Mouse (Mus musculus): Measurements from ENCODE around the gene Mapkbp1.

DNA sequence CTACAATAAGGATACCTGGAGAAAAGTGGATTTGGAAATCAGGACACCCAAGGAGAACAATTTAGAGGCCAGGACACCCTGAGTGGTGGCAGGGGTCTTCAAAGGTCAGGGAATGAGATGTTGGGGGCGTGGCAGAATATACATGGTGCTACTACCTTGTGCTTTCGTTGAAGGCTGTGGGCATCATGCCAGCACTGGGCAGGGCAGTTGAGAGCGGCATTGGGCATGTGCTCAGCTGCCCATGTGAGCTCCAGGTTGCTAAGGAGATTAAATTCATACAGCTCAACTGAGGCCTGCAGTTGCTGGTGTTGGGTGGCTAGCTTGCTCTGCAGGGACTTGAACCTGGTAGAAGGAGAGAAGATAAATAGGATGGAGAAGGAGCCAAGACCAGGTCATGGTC is 93.7 kb downstream of the Mapkbp1 start:
- TF ChIP-seq GATA1 (IDR thresholded peaks at IDR 0.05; ENCODE audit: borderline replicate concordance, low read length), result no peak
- no peak for TF ChIP-seq FLI1 (IDR thresholded peaks at IDR 0.05; ENCODE audit: low read length)
